Mouse (Mus musculus): ENCODE results near the gene Atp2b4. TPM values are rescaled to one million over a fixed set of nuclear protein-coding genes. Genes with fewer than 3 reads are reported as not detected.

Gene Atp2b4
- polyA plus RNA-seq, 1 experiment from 2014 or later, result 5.8 TPM

GRCm38 (mm10) chr1:133832781-133833180 is 31.9 kb upstream of the Atp2b4 start:
- Histone ChIP-seq H3K27ac (replicated peaks; ENCODE audit: low read depth, low read length) (no peak overlapping the region), H3K36me3 (ENCODE audit: control insufficient read depth, insufficient read depth, low read length) (no peaks in the 10 kb centered on the region), H3K4me2 (ENCODE audit: low read depth, severe bottlenecking) (no peak overlapping the region), H3K27me3 (ENCODE audit: control insufficient read depth, insufficient read depth, low read length) (no peaks in the 10 kb centered on the region), H3K9me3 (ENCODE audit: control insufficient read depth, low read length) (no peaks in the 10 kb centered on the region), H3K4me3 (ENCODE audit: low read depth, low read length) (no peak overlapping the region), H3K9ac (ENCODE audit: low read length) (no peak overlapping the region), H3K4me1 (ENCODE audit: control insufficient read depth, insufficient read depth, low read length) (no peaks in the 10 kb centered on the region)
- WGBS, result 55% methylated on average over 4 of the region's 5 CpGs
- ATAC-seq (ENCODE audit: insufficient number of reproducible peaks, low FRiP score, low TSS enrichment, low read depth), result no peak
- DNase-seq (ENCODE audit: low spot score), result no peak

GRCm38 (mm10) chr1:133826193-133826592 is 25.4 kb upstream of the Atp2b4 start:
- H3K4me2 ChIP-seq (ENCODE audit: low read depth, severe bottlenecking), result no peak overlapping the region
- no peak overlapping the region for H3K27ac ChIP-seq (replicated peaks; ENCODE audit: low read depth, low read length)
- no peaks in the 10 kb centered on the region for H3K27me3 ChIP-seq (ENCODE audit: control insufficient read depth, insufficient read depth, low read length)
- ATAC-seq (ENCODE audit: insufficient number of reproducible peaks, low FRiP score, low TSS enrichment, low read depth), result no peak
- H3K9ac ChIP-seq (ENCODE audit: low read length), result no peak overlapping the region
- no peaks in the 10 kb centered on the region for H3K36me3 ChIP-seq (ENCODE audit: control insufficient read depth, insufficient read depth, low read length)
- DNase-seq (ENCODE audit: low spot score), result no peak
- H3K4me1 ChIP-seq (ENCODE audit: control insufficient read depth, insufficient read depth, low read length), result no peaks in the 10 kb centered on the region
- H3K4me3 ChIP-seq (ENCODE audit: low read depth, low read length), result no peak overlapping the region
- H3K9me3 ChIP-seq (ENCODE audit: control insufficient read depth, low read length), result no peaks in the 10 kb centered on the region
- WGBS, result 65% methylated on average over 7 of the region's 7 CpGs

DNA sequence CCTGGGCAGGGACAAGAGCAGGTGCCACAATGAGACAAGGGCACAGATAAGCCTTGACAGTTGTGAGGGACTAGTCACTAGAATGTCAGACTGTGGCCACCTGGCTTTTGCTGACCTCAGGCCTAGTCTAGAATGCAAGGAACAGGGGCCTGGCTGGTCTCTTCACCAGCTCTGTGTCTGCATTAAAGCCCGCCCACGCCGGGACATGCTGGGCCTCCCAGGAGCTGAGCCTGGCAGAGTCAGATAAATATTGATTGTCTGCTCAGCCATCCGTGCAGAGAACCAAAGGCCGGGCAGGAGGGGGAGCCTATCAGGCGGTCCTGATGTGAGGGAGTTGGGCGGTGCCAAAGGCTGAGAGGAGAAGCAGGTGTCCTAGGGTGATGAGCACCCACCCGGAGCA is 24.7 kb upstream of the Atp2b4 start:
- 36% methylated on average over 8 of the region's 8 CpGs for WGBS
- 0 out of 2 replicates have a peak, but pooled peaks have one; percentile 51 for ATAC-seq (ENCODE audit: insufficient number of reproducible peaks, low FRiP score, low TSS enrichment, low read depth)

GRCm38 (mm10) chr1:133825140-133825539 is 24.3 kb upstream of the Atp2b4 start:
- no peak overlapping the region for H3K9ac ChIP-seq (ENCODE audit: low read length)
- no peak overlapping the region for H3K4me3 ChIP-seq (ENCODE audit: low read depth, low read length)
- WGBS, result 77% methylated on average over 2 of the region's 2 CpGs
- H3K27ac ChIP-seq (replicated peaks; ENCODE audit: low read depth, low read length), result no peak overlapping the region
- no peak overlapping the region for H3K4me2 ChIP-seq (ENCODE audit: low read depth, severe bottlenecking)
- DNase-seq (ENCODE audit: low spot score) (no peak), ATAC-seq (ENCODE audit: insufficient number of reproducible peaks, low FRiP score, low TSS enrichment, low read depth) (0 out of 2 replicates have a peak, but pooled peaks have one; percentile 13)
- no peaks in the 10 kb centered on the region for H3K9me3 ChIP-seq (ENCODE audit: control insufficient read depth, low read length)
- H3K27me3 ChIP-seq (ENCODE audit: control insufficient read depth, insufficient read depth, low read length), result no peaks in the 10 kb centered on the region
- no peaks in the 10 kb centered on the region for H3K36me3 ChIP-seq (ENCODE audit: control insufficient read depth, insufficient read depth, low read length)
- no peaks in the 10 kb centered on the region for H3K4me1 ChIP-seq (ENCODE audit: control insufficient read depth, insufficient read depth, low read length)

More for the DNA sequence above, 24.7 kb upstream of the Atp2b4 start:
- Histone ChIP-seq H3K27me3 (ENCODE audit: control insufficient read depth, insufficient read depth, low read length) (no peaks in the 10 kb centered on the region), H3K36me3 (ENCODE audit: control insufficient read depth, insufficient read depth, low read length) (no peaks in the 10 kb centered on the region), H3K4me2 (ENCODE audit: low read depth, severe bottlenecking) (no peak overlapping the region), H3K27ac (replicated peaks; ENCODE audit: low read depth, low read length) (no peak overlapping the region), H3K9ac (ENCODE audit: low read length) (no peak overlapping the region), H3K9me3 (ENCODE audit: control insufficient read depth, low read length) (no peaks in the 10 kb centered on the region), H3K4me3 (ENCODE audit: low read depth, low read length) (no peak overlapping the region), H3K4me1 (ENCODE audit: control insufficient read depth, insufficient read depth, low read length) (no peaks in the 10 kb centered on the region)
- no peak for DNase-seq (ENCODE audit: low spot score)

DNA sequence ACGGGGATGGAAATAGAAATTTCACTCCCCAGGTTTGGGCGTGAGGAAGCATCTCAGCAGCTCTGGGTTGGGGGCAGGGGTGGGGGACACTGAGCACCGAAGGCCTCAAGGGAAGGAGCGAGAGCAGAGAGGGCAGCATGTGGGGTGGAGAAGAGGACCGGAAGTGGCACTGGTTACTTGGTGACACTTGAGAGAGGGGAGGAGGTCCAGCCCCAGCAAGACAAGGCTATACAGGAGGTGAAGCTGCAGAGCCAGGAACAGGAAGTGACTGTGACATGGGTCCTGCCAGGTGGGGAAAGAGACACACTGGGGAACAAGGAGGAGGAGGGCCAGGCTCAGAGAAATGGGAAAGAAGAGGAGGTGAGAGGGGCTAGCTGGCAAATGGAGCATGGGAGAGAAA is 20.3 kb upstream of the Atp2b4 start:
- H3K27me3 ChIP-seq (ENCODE audit: control insufficient read depth, insufficient read depth, low read length), result no peaks in the 10 kb centered on the region
- H3K9ac ChIP-seq (ENCODE audit: low read length), result no peak overlapping the region
- H3K4me3 ChIP-seq (ENCODE audit: low read depth, low read length), result no peak overlapping the region
- H3K27ac ChIP-seq (replicated peaks; ENCODE audit: low read depth, low read length), result no peak overlapping the region
- 53% methylated on average over 5 of the region's 5 CpGs for WGBS
- ATAC-seq (ENCODE audit: insufficient number of reproducible peaks, low FRiP score, low TSS enrichment, low read depth) (no peak), DNase-seq (ENCODE audit: low spot score) (no peak)
- H3K9me3 ChIP-seq (ENCODE audit: control insufficient read depth, low read length), result no peaks in the 10 kb centered on the region
- H3K4me2 ChIP-seq (ENCODE audit: low read depth, severe bottlenecking), result no peak overlapping the region
- H3K4me1 ChIP-seq (ENCODE audit: control insufficient read depth, insufficient read depth, low read length), result no peaks in the 10 kb centered on the region
- no peaks in the 10 kb centered on the region for H3K36me3 ChIP-seq (ENCODE audit: control insufficient read depth, insufficient read depth, low read length)

GRCm38 (mm10) chr1:133820100-133820499 is 19.3 kb upstream of the Atp2b4 start:
- DNase-seq (ENCODE audit: low spot score) (no peak), ATAC-seq (ENCODE audit: insufficient number of reproducible peaks, low FRiP score, low TSS enrichment, low read depth) (no peak)
- Histone ChIP-seq H3K27ac (replicated peaks; ENCODE audit: low read depth, low read length) (no peak overlapping the region), H3K4me3 (ENCODE audit: low read depth, low read length) (no peak overlapping the region), H3K36me3 (ENCODE audit: control insufficient read depth, insufficient read depth, low read length) (no peaks in the 10 kb centered on the region), H3K4me1 (ENCODE audit: control insufficient read depth, insufficient read depth, low read length) (no peaks in the 10 kb centered on the region), H3K4me2 (ENCODE audit: low read depth, severe bottlenecking) (no peak overlapping the region), H3K27me3 (ENCODE audit: control insufficient read depth, insufficient read depth, low read length) (no peaks in the 10 kb centered on the region), H3K9ac (ENCODE audit: low read length) (no peak overlapping the region), H3K9me3 (ENCODE audit: control insufficient read depth, low read length) (no peaks in the 10 kb centered on the region)
- 26% methylated on average over 2 of the region's 2 CpGs for WGBS

GRCm38 (mm10) chr1:133818531-133818930 is 17.7 kb upstream of the Atp2b4 start:
- no peak overlapping the region for H3K4me3 ChIP-seq (ENCODE audit: low read depth, low read length)
- no peak for ATAC-seq (ENCODE audit: insufficient number of reproducible peaks, low FRiP score, low TSS enrichment, low read depth)
- H3K9ac ChIP-seq (ENCODE audit: low read length), result no peak overlapping the region
- no peak for DNase-seq (ENCODE audit: low spot score)
- H3K27ac ChIP-seq (replicated peaks; ENCODE audit: low read depth, low read length), result no peak overlapping the region
- H3K4me2 ChIP-seq (ENCODE audit: low read depth, severe bottlenecking), result no peak overlapping the region
- H3K27me3 ChIP-seq (ENCODE audit: control insufficient read depth, insufficient read depth, low read length), result no peaks in the 10 kb centered on the region
- no peaks in the 10 kb centered on the region for H3K36me3 ChIP-seq (ENCODE audit: control insufficient read depth, insufficient read depth, low read length)
- no peaks in the 10 kb centered on the region for H3K4me1 ChIP-seq (ENCODE audit: control insufficient read depth, insufficient read depth, low read length)
- H3K9me3 ChIP-seq (ENCODE audit: control insufficient read depth, low read length), result no peaks in the 10 kb centered on the region
- 78% methylated on average over 2 of the region's 2 CpGs for WGBS

DNA sequence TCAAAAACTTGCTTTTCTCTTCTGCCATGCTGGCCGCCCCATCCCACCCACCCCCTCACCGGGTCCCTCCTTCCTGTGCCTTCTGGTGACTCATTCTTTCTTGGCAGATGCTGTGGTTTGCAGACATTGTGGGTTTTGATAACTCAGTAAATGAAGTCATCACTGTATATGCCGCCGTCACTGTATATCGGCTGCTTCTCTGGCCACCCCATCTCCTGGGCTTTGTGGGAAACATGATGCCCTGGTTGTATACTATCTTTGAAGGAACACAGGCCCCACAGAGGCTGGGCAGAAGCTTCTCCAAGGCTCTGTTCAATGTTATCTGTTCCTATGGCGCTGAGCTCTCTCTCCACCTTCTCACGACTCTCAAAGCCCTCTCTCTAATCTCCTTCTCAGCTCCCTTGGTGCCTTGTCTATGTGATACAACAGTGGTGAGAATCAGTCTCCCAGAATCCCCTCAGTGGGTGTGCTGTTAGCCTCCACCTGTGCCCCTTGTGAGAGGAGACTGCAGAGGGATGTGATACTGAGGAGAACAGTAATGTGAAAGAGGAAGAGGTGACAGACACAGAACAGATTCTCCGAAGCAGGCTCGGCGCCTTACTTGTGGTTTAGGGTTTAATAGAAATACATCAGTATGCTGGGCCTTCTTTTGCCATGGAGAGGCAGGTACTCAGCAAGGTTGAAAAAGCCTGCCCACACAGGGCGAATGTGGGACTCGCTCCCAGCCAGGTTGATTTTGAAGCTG is 15.1 kb upstream of the Atp2b4 start:
- no peak overlapping the region for H3K9ac ChIP-seq (ENCODE audit: low read length)
- H3K27ac ChIP-seq (replicated peaks; ENCODE audit: low read depth, low read length), result no peak overlapping the region
- H3K4me1 ChIP-seq (ENCODE audit: control insufficient read depth, insufficient read depth, low read length), result no peaks in the 10 kb centered on the region
- no peak overlapping the region for H3K4me2 ChIP-seq (ENCODE audit: low read depth, severe bottlenecking)
- H3K4me3 ChIP-seq (ENCODE audit: low read depth, low read length), result no peak overlapping the region
- no peak for ATAC-seq (ENCODE audit: insufficient number of reproducible peaks, low FRiP score, low TSS enrichment, low read depth)
- WGBS, result 71% methylated on average over 12 of the region's 12 CpGs
- H3K27me3 ChIP-seq (ENCODE audit: control insufficient read depth, insufficient read depth, low read length), result no peaks in the 10 kb centered on the region
- H3K36me3 ChIP-seq (ENCODE audit: control insufficient read depth, insufficient read depth, low read length), result no peaks in the 10 kb centered on the region
- no peaks in the 10 kb centered on the region for H3K9me3 ChIP-seq (ENCODE audit: control insufficient read depth, low read length)
- DNase-seq (ENCODE audit: low spot score), result no peak

- Histone ChIP-seq H3K9me3 (ENCODE audit: control insufficient read depth, low read length) (no peaks in the 10 kb centered on the region), H3K4me2 (ENCODE audit: low read depth, severe bottlenecking) (no peak overlapping the region), H3K4me1 (ENCODE audit: control insufficient read depth, insufficient read depth, low read length) (no peaks in the 10 kb centered on the region), H3K36me3 (ENCODE audit: control insufficient read depth, insufficient read depth, low read length) (no peaks in the 10 kb centered on the region), H3K4me3 (ENCODE audit: low read depth, low read length) (no peak overlapping the region), H3K27me3 (ENCODE audit: control insufficient read depth, insufficient read depth, low read length) (no peaks in the 10 kb centered on the region), H3K9ac (ENCODE audit: low read length) (no peak overlapping the region), H3K27ac (replicated peaks; ENCODE audit: low read depth, low read length) (no peak overlapping the region)
- DNase-seq (ENCODE audit: low spot score) (no peak), ATAC-seq (ENCODE audit: insufficient number of reproducible peaks, low FRiP score, low TSS enrichment, low read depth) (no peak)
- WGBS, result 43% methylated on average over 5 of the region's 5 CpGs
Measured at GRCm38 (mm10) chr1:133809376-133809775, 8.5 kb upstream of the Atp2b4 start.

Measured in limb, embryonic 11.5 days (tissue).